Mouse (Mus musculus) stomach, embryonic 15.5 days (tissue): ENCODE data around the gene Best2. TPM values are rescaled to one million over a fixed set of nuclear protein-coding genes. Genes with fewer than 3 reads are reported as not detected.

ENCODE experiments used
- ATAC-seq: fragments of 200-750 bp; cut with Nextera tagmentation; 2 replicates; pipeline ENCODE4 v1.8.0; 2017; ENCODE audit warnings: low read depth, moderate number of reproducible peaks, moderate TSS enrichment; ENCODE audit not compliant: insufficient read depth, low FRiP score
- H3K27ac ChIP-seq: fragments of 300-500 bp; sonication (generic); 2 replicates; pipeline ENCODE4 v1.5.1; 2015; ENCODE audit warnings: mild to moderate bottlenecking, inconsistent platforms
- H3K27me3 ChIP-seq: fragments of 300-500 bp; sonication (generic); replicated peaks from 2 replicates; pipeline ENCODE4 v1.6.1; 2015; ENCODE audit warnings: inconsistent platforms
- H3K36me3 ChIP-seq: fragments of 300-500 bp; sonication (generic); 2 replicates; pipeline ENCODE4 v1.6.1; 2015; ENCODE audit warnings: inconsistent platforms
- H3K4me1 ChIP-seq: fragments of 300-500 bp; sonication (generic); 2 replicates; pipeline ENCODE4 v1.6.1; 2015; ENCODE audit warnings: inconsistent platforms
- H3K4me2 ChIP-seq: fragments of 300-500 bp; sonication (generic); 2 replicates; pipeline ENCODE4 v1.6.1; 2015; ENCODE audit warnings: mild to moderate bottlenecking, inconsistent platforms
- H3K4me3 ChIP-seq: fragments of 300-500 bp; sonication (generic); replicated peaks from 2 replicates; pipeline ENCODE4 v1.5.1; 2015; ENCODE audit warnings: inconsistent platforms
- H3K9ac ChIP-seq: fragments of 300-500 bp; sonication (generic); 2 replicates; pipeline ENCODE4 v1.6.1; 2015; ENCODE audit warnings: inconsistent platforms
- H3K9me3 ChIP-seq: fragments of 300-500 bp; sonication (generic); 2 replicates; pipeline ENCODE4 v1.6.1; 2016; ENCODE audit warnings: inconsistent platforms
- WGBS: fragments of 180-500 bp; shearing (Covaris S2); methylation state at CpG from one replicate; pipeline ENCODE4 v1.1.7; 2015; 5-methylcytosine and 5-hydroxymethylcytosine counted together
- polyA plus RNA-seq: library from polyadenylated mRNA; unstranded; fragments of >200 nt; fragmentation: Nextera tagmentation; extraction: Ambion mirVana; gene quantifications from 2 replicates; pipeline ENCODE4 v1.2.1, GENCODE M21; 2015

The Best2 gene
- polyA plus RNA-seq, 1 experiment from 2014 or later, result 0.23 TPM

DNA sequence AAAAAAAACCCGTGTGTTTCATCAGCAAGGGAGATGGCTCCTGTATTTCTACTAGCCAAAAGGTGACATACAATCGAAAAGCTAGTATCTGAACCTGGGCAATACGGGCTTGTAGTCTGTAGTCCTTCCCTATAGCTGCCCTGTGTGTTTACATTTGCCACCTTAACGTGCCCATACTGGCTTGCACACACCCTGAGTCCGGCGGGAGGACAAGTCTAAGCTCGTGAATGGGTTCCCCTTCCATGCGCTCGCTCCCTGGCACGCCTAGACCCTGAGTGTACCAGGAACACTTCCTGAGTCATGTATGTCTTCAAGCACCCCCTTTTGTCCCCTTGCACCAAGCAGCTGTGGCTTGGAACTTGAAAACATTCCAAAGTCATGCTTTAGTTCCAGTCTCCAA, 2.4 kb upstream of the Best2 start:
- Histone ChIP-seq H3K9me3 (no peaks in the 10 kb centered on the region), H3K9ac (no peak overlapping the region), H3K27ac (peak overlapping the region; percentile 63), H3K27me3 (peaks cover 21% of the 10 kb centered on the region), H3K36me3 (peaks cover 38% of the 10 kb centered on the region), H3K4me2 (no peak overlapping the region), H3K4me3 (no peak overlapping the region), H3K4me1 (peaks cover 4% of the 10 kb centered on the region; the same call in 1 of the 2 replicates)
- WGBS, result 60% methylated on average over 10 of the region's 10 CpGs
- no peak for ATAC-seq

- WGBS, result 3% methylated on average over 26 of the region's 26 CpGs
- Histone ChIP-seq H3K27ac (no peak overlapping the region), H3K4me1 (peaks cover 4% of the 10 kb centered on the region; the same call in 1 of the 2 replicates), H3K9me3 (no peaks in the 10 kb centered on the region), H3K36me3 (peaks cover 6% of the 10 kb centered on the region; the same call in 1 of the 2 replicates), H3K27me3 (peaks cover 37% of the 10 kb centered on the region), H3K9ac (0 out of 2 replicates have a peak overlapping the region, but pooled peaks have one; percentile 14), H3K4me2 (peak overlapping the region; percentile 68), H3K4me3 (peak overlapping the region; percentile 33; the same call in 1 of the 2 replicates)
- peak; percentile 65 for ATAC-seq
These were observed 996 bp downstream of the Best2 start for GRCm38 (mm10) chr8:85013230-85013840.

DNA sequence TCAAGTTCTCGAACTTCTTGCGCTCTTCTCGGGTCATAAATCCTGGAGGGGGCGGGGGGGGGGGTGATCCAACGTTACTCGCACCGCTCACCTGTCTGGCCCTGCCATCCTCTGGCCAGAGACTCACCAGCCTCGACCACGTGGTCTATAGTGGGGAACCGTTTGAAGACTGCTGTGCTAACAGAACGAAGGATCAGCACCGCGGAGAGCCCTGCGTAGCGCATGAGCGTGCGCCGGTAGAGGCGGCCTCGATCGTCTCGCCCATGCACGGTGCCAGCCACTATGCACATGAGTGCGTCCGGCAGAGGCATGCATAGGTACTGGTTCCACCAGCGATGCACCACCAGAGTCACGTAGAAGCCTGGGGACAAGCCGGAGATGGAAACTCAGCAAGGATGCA, 3.1 kb downstream of the Best2 start:
- WGBS, result 9% methylated on average over 28 of the region's 28 CpGs
- H3K4me2 ChIP-seq, result no peak overlapping the region
- no peaks in the 10 kb centered on the region for H3K9me3 ChIP-seq
- H3K27ac ChIP-seq, result no peak overlapping the region
- H3K9ac ChIP-seq, result no peak overlapping the region
- no peaks in the 10 kb centered on the region for H3K36me3 ChIP-seq
- no peak for ATAC-seq
- H3K4me1 ChIP-seq, result peaks cover 4% of the 10 kb centered on the region; the same call in 1 of the 2 replicates
- peaks cover 40% of the 10 kb centered on the region for H3K27me3 ChIP-seq
- no peak overlapping the region for H3K4me3 ChIP-seq

- Histone ChIP-seq H3K9ac (no peak overlapping the region), H3K9me3 (no peaks in the 10 kb centered on the region), H3K4me1 (no peaks in the 10 kb centered on the region), H3K27me3 (peaks cover 24% of the 10 kb centered on the region), H3K36me3 (no peaks in the 10 kb centered on the region), H3K4me3 (no peak overlapping the region), H3K4me2 (no peak overlapping the region), H3K27ac (no peak overlapping the region)
- 16% methylated on average over 25 of the region's 25 CpGs for WGBS
- no peak for ATAC-seq
These were observed 6.6 kb downstream of the Best2 start for GRCm38 (mm10) chr8:85007686-85008085.

DNA sequence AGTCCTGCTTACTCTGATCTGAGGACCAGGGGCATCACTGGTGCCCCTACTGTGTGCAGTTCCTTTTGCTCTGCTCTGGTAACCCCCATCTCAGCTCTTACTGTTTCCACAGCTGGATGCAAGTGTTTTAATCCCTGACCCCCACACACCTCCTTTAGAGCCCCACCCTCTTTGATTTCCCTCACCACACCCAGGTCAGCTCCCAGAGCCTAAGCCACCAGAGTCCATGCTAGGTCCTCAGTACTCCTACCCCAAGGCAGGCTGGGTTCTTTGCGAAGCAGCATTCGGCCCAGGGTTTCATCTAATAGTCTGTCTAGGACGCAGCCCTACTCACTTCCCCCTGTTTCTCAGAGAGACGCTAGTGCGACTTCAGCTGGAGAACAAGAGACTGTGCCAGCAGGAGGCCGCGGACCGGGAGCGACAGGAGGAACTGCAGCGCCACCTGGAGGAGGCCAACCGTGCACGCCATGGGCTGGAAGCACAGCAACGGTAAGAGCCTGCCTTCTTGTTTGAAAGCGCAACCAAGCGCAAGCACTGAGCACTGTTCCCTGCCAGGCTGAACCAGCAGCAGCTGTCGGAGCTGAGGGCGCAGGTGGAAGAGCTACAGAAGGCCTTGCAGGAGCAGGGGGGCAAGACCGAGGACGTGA, 16.6 kb downstream of the Best2 start:
- 0 out of 2 replicates have a peak, but pooled peaks cover 4% of the 10 kb centered on the region for H3K4me1 ChIP-seq
- WGBS, result 7% methylated on average over 19 of the region's 19 CpGs
- no peaks in the 10 kb centered on the region for H3K9me3 ChIP-seq
- no peak overlapping the region for H3K4me3 ChIP-seq
- peak overlapping the region; percentile 22; the same call in 1 of the 2 replicates for H3K4me2 ChIP-seq
- H3K27ac ChIP-seq, result no peak overlapping the region
- H3K36me3 ChIP-seq, result 0 out of 2 replicates have a peak, but pooled peaks cover 2% of the 10 kb centered on the region
- H3K9ac ChIP-seq, result no peak overlapping the region
- H3K27me3 ChIP-seq, result no peaks in the 10 kb centered on the region; the same call in 1 of the 2 replicates
- ATAC-seq, result peak; percentile 71

DNA sequence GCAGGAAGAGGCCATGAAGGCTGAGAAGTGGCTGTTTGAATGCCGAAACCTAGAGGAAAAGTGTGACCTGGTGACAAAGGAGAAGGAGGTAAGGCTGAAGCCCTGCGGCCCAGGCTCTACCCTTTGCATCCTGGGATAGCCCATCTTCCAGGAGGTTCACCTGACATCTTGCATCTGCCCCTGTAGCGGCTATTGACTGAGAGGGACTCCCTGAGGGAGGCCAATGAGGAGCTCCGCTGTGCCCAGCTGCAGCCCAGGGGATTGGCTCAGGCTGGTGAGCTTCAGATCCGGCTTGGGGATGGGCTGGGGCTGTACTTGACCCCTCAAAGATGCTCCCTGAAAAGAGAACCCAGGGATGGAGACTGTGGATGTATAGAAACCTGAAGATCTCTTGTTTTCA, 17.4 kb downstream of the Best2 start:
- 0 out of 2 replicates have a peak, but pooled peaks cover 2% of the 10 kb centered on the region for H3K36me3 ChIP-seq
- H3K4me2 ChIP-seq, result no peak overlapping the region
- H3K9me3 ChIP-seq, result no peaks in the 10 kb centered on the region
- 81% methylated on average over 5 of the region's 5 CpGs for WGBS
- no peak for ATAC-seq
- no peak overlapping the region for H3K9ac ChIP-seq
- 0 out of 2 replicates have a peak, but pooled peaks cover 4% of the 10 kb centered on the region for H3K4me1 ChIP-seq
- H3K27ac ChIP-seq, result no peak overlapping the region
- no peak overlapping the region for H3K4me3 ChIP-seq
- no peaks in the 10 kb centered on the region; the same call in 1 of the 2 replicates for H3K27me3 ChIP-seq

DNA sequence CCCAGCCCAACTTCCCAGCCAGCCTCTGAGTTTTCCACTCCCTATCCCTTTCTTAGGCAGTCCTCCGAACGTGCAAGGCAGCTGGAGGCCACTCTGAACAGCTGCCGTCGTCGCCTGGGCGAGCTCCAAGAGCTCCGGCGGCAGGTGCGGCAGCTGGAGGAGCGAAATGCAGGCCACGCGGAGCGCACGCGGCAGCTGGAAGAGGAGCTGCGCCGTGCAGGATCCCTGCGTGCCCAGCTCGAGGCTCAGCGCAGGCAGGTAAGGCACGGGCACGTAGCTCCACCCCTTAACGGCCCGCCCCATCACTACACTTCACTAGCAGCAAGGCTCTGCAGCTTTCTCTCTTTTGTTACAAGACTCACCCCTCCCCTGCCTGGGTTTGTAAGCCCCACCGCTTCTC, 18.7 kb downstream of the Best2 start:
- 46% methylated on average over 25 of the region's 25 CpGs for WGBS
- H3K36me3 ChIP-seq, result 0 out of 2 replicates have a peak, but pooled peaks cover 2% of the 10 kb centered on the region
- H3K4me3 ChIP-seq, result no peak overlapping the region
- no peaks in the 10 kb centered on the region for H3K9me3 ChIP-seq
- H3K27ac ChIP-seq, result no peak overlapping the region
- no peak overlapping the region for H3K4me2 ChIP-seq
- H3K4me1 ChIP-seq, result peaks cover 8% of the 10 kb centered on the region; the same call in 1 of the 2 replicates
- H3K9ac ChIP-seq, result no peak overlapping the region
- H3K27me3 ChIP-seq, result no peaks in the 10 kb centered on the region; the same call in 1 of the 2 replicates
- no peak for ATAC-seq

GRCm38 (mm10) chr8:84994375-84994774, 20.0 kb downstream of the Best2 start:
- WGBS, result 90% methylated on average over 9 of the region's 9 CpGs
- Histone ChIP-seq H3K4me2 (no peak overlapping the region), H3K9me3 (no peaks in the 10 kb centered on the region), H3K4me1 (peaks cover 9% of the 10 kb centered on the region), H3K27ac (no peak overlapping the region), H3K36me3 (0 out of 2 replicates have a peak, but pooled peaks cover 2% of the 10 kb centered on the region), H3K27me3 (no peaks in the 10 kb centered on the region; the same call in 1 of the 2 replicates), H3K9ac (no peak overlapping the region), H3K4me3 (no peak overlapping the region)
- ATAC-seq, result no peak

DNA sequence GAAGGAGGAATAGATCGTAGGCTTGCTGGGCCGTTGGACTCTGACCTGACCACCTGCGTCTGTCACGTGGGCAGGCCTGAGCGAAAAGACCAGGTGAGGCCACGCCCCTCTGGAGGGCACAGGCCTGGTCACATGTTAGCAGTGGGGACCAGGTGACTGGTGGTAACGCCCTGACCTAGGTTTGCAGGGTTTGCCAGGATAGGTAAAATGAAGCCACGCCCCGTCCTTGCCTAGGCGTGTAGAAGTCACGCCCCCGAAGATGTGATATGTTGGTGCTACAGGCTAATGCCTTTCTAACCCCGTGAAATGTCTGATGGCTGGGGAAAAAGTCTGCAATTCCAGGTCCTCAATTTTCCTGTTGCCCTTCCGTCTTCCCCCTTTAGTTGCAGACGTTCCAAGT, 23.5 kb downstream of the Best2 start:
- Histone ChIP-seq H3K9ac (peak overlapping the region; percentile 53; the same call in 1 of the 2 replicates), H3K4me2 (peak overlapping the region; percentile 74), H3K27ac (peak overlapping the region; percentile 92), H3K4me3 (peak overlapping the region; percentile 55), H3K27me3 (no peaks in the 10 kb centered on the region), H3K9me3 (no peaks in the 10 kb centered on the region), H3K36me3 (no peaks in the 10 kb centered on the region), H3K4me1 (peaks cover 13% of the 10 kb centered on the region)
- under 1% methylated on average over 15 of the region's 15 CpGs for WGBS
- ATAC-seq, result peak; percentile 74

- Histone ChIP-seq H3K4me1 (peaks cover 17% of the 10 kb centered on the region), H3K9ac (peak within 1 kb of the TSS; percentile 57; the same call in 1 of the 2 replicates), H3K4me3 (peak within 1 kb of the TSS; percentile 55), H3K27ac (peak within 1 kb of the TSS; percentile 92), H3K36me3 (no peaks in the 10 kb centered on the region), H3K27me3 (no peaks in the 10 kb centered on the region), H3K4me2 (peak within 1 kb of the TSS; percentile 74), H3K9me3 (no peaks in the 10 kb centered on the region)
- peak; percentile 89 for ATAC-seq
- 2% methylated on average over 28 of the region's 28 CpGs for WGBS
These were observed 24.0 kb downstream of the Best2 start, which contains the start of gene Hook2 for GRCm38 (mm10) chr8:84990349-84990748. Gene Hook2 (plus strand): TSS chr8:84990603.

DNA sequence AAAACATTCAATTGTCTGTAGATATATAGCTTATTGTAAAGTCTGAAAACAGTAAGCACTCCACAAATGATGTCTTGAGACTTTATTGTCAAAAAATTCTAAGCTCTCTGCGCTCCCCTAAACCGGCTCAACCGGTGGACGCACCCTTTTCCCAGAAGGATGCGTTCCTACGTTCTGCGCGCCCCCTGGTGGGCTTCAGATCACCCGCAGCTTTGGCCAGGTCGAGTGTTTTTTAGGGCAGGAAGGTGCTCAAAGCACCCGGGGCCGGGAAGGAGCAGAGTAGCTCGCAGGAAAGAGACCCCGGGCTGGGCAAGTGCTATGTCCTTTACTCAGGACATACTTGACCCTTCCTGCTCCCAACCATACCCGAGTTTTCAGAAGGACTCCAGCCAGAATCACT, 24.5 kb downstream of the Best2 start:
- no peaks in the 10 kb centered on the region for H3K27me3 ChIP-seq
- H3K9me3 ChIP-seq, result no peaks in the 10 kb centered on the region
- H3K4me3 ChIP-seq, result peak overlapping the region; percentile 55
- peak overlapping the region; percentile 74 for H3K4me2 ChIP-seq
- ATAC-seq, result peak; percentile 51
- H3K4me1 ChIP-seq, result peaks cover 22% of the 10 kb centered on the region
- no peaks in the 10 kb centered on the region for H3K36me3 ChIP-seq
- WGBS, result under 1% methylated on average over 15 of the region's 15 CpGs
- peak overlapping the region; percentile 92 for H3K27ac ChIP-seq
- peak overlapping the region; percentile 57; the same call in 1 of the 2 replicates for H3K9ac ChIP-seq

DNA sequence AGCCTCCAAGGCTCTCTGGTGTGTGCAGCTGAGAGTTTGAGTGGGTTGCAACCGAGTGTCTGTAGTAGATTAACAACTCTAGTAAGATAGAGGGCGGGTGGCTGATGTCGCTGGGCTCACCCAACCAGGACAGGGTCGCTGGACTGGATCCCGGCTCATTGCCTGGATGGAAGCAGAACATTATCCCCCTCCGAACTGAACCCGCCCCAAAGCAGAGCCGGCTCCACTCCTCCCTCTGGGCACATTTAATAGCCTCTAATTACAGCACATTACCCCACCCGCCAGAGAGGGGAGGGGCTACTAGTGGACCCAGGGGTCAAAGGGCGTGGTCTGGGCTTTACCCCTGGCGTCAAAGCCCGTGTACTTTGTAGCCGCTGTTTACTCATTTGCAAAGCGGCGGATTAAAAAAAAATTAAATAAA, 25.0 kb downstream of the Best2 start:
- Histone ChIP-seq H3K27me3 (no peaks in the 10 kb centered on the region), H3K36me3 (no peaks in the 10 kb centered on the region), H3K27ac (peak overlapping the region; percentile 92), H3K4me3 (peak overlapping the region; percentile 55; the same call in 1 of the 2 replicates), H3K4me2 (peak overlapping the region; percentile 74), H3K9ac (no peak overlapping the region), H3K9me3 (no peaks in the 10 kb centered on the region), H3K4me1 (peaks cover 27% of the 10 kb centered on the region)
- 13% methylated on average over 15 of the region's 15 CpGs for WGBS
- no peak for ATAC-seq
